Mouse (Mus musculus): Measurements from ENCODE around the gene Hist1h2ab.
"Not testable (repeated sequence)": the region's sequence is repeated elsewhere in the genome, so short reads cannot be mapped to it uniquely, and the experiment has no call there.

Hist1h2ab gene

DNA sequence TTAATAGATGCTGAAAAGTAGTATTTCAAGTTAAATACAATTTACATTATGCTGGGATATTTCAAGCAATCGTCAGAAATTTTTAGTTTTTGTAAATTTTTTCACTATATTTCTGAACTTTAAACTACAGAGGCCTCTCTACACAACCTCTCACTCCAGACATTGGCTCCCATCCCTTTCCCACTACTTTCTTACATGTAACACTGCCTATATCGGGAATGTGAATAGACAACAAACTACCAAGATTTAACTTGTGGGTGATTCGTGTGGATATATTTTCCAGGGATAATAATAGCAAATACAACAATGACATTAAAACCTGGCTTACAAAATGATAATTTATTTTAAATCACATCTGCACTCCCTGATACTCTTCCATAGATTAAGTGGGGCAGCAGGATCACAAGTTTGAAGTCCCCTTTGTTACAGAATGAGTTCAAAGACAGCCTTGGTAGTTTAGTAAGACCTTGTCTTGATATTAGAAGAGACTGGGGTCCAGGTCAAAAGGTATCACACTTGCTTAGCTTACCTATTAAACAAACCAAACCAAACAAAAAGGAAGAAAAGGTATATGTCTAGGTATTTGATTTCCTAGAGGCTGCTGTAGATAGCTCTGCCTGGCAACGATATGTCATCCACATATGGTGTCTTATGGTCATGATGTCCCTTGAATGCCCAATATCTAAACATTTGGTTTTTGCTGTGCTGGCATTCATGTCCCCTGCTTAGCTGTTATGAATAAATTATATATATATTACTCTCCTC, 2.6 kb downstream of the Hist1h2ab start:
- no peak for DNase-seq (ENCODE audit: low spot score in 2 of 2)

DNA sequence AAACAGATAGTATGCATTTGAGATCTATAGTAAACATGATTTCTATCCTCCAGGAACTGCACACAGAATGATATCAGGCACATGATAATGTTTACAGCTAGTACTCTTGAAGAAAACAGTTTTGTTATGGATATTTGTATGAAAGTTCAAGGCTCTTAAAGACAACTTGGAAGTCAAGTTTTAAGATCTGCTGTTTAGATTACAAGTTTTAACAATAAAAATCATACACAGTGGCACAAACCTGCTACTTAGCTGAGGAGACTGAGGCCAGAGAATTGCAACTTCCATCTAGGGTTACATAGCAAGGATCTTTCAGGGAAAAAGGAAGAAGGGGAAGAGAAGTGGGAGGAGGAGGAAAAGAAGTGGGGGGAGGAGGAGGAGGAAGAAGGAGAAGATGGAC, 4.1 kb downstream of the Hist1h2ab start:
- no peak for DNase-seq (ENCODE audit: low spot score in 2 of 2)

DNA sequence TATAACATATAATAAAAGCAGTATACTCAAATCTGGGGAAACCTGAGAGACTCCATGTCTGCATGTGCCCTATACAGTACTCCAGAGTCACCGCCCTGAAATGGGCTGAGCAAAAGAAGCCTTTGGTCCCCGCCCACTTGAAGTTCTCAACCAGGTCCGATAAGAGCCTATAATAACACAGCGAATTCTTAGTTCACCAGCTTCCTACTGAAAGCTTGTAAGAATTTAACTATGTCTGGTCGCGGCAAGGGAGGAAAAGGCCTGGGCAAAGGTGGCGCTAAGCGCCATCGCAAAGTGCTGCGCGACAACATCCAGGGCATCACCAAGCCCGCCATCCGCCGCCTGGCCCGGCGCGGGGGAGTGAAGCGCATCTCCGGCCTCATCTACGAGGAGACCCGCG, 5.9 kb downstream of the Hist1h2ab start, which contains the start of gene Hist1h4b:
TSS of gene Hist1h4b (plus strand) at position 224 of the 400 bp plus-strand sequence.
- DNase-seq (ENCODE audit: low spot score in 2 of 2), result peak; percentile 65 to 87

DNA sequence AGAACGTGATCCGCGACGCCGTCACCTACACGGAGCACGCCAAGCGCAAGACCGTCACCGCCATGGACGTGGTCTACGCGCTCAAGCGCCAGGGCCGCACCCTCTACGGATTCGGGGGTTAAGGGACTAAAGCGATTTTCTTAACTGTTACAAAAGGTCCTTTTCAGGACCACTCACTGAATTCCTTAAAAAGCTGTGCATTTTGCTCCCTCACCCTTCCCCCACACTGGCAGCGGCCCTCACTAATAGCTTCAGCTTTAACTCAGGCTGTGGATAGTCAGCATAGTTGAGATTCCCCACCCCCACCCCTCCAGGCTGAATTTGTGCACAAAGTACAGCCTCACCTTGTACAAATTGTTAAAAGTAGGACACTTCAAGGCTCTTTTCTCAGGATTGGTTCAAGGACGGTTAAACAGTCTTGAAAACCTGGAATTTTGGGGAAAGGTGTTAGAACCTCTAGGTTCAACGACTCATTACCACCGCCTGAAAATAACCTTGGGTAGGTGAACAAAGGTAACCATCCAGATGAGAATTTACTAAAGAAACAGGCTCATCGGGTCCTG, 6.4 kb downstream of the Hist1h2ab start:
- DNase-seq (ENCODE audit: low spot score in 2 of 2), result no peak

DNA sequence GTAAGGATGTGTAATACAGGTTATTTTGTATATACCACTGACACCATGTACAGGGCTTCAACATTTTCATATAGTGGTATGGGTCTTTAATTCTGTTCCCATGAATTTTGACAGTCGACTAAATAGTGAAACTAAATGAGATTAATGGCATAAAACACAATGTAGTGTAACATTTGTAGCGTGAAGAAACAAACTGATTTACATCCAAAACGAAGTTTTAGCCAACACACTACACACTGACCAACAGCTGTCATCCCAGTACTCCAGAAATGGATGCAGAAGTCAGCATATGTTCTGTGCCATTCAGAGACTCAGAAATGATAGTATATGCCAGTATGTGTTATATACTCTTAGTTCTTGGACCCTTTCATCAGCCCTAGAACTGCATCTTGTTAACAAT, 7.0 kb downstream of the Hist1h2ab start:
- no peak for DNase-seq (ENCODE audit: low spot score in 2 of 2)

DNA sequence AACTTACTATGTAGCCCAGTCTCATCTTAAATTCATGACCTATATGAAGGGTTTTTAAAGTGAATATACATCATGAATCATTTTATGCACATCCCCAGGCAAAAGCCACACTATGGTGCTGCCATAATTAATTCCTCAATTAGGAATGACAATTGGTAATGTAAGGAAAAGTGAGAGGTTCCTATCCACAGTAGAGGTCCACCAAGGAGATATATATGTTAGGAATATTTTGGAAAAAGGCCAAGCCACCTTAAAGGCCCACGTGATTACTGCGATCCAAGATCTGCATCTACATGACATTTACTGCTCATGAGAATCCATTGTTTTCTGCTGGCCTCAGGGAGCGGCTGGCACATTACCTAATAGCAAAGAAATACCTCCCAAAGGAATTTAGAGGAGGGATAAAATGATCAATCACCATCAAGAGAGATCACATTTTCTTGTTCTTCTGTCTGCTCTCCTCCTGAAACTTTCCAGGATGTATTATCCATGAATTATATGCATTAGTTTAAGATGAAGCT, 8.4 kb downstream of the Hist1h2ab start:
- no peak for DNase-seq (ENCODE audit: low spot score in 2 of 2)

DNA sequence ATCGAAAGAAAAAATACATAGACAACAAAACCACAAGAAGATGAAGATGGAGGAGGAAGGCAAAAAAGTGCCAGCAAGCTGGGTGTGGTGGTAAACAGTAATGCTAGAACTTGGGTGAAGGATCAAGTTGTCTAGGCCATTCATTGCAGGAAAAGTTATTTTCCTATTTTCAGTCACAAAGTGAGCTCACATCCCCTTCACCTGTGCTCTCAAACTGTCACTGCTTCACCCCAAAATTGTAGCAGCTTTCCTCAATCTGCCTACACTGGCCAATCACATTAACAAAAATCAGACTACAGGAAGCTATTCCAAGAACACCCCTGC, 9.0 kb downstream of the Hist1h2ab start:
- no peak for DNase-seq (ENCODE audit: low spot score in 2 of 2)

DNA sequence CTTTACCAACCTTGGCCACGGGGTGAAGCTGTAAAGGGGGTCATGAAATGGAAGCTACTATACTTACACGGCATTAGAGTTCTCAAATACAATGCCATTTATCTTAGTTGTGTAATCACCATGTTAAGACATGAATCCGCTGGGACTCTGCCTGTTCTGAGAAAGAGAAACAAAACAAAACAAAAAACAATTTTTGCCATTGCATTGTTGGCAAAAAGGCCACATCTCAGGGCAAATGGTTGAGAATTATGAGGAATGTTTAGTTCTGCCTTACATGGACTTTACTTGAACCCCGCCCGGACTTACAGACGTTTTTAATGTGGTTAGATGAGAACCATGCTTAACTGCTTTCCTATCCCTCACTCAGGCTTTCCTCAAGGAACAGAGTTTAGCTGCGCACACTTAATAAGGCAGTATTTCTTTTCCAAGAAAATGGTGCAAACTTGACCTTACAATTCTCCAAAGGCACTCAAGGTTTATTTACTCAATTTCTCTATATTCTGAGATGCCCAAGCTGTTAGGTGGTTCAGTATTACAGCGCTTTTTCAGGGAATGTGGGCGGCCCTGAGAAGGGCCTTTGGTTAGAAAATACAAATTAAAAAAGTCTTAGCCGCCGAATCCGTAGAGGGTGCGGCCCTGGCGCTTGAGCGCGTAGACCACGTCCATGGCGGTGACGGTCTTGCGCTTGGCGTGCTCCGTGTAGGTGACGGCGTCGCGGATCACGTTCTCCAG, 9.5 kb downstream of the Hist1h2ab start:
- DNase-seq (ENCODE audit: low spot score in 2 of 2), result no peak

DNA sequence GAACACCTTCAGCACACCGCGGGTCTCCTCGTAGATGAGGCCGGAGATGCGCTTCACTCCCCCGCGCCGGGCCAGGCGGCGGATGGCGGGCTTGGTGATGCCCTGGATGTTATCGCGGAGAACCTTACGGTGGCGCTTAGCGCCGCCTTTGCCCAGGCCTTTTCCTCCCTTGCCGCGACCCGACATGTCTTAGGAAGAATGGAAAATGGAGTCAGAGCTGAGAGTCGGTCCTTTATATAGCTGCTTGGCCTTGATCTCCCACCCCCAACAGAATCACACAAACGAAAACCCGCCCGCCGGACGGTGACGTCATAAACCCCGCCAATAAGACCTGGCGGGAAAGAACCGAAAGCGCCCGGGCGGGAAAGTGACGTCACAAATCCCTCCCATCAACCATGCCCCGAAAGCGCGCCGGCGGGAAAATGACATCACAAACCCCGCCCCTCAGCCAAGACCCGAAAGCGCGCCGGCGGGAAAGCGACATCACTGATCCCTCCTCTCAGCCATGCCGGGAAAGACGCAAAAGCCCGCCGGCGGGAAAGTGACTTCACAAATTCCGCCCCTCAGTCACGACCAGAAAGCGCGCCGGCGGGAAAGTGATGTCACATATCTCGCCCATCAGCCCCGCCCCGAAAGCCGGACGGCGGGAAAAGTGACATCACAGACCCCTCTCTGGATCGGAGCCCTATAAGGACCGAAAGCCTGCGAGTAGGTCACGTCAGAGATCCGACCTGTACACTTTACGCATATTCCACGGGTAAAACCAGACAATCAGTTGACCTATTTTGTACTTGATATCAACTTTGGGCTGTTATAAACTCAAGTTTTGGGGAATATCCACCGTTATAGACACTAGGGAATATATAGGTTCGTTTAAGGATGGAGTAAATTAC, 10.3 kb downstream of the Hist1h2ab start, which contains the start of gene Hist1h4a:
TSS of gene Hist1h4a (minus strand) at position 259 of the 893 bp plus-strand sequence.
- DNase-seq (ENCODE audit: low spot score in 2 of 2), result peak; percentile 90 to 98

DNA sequence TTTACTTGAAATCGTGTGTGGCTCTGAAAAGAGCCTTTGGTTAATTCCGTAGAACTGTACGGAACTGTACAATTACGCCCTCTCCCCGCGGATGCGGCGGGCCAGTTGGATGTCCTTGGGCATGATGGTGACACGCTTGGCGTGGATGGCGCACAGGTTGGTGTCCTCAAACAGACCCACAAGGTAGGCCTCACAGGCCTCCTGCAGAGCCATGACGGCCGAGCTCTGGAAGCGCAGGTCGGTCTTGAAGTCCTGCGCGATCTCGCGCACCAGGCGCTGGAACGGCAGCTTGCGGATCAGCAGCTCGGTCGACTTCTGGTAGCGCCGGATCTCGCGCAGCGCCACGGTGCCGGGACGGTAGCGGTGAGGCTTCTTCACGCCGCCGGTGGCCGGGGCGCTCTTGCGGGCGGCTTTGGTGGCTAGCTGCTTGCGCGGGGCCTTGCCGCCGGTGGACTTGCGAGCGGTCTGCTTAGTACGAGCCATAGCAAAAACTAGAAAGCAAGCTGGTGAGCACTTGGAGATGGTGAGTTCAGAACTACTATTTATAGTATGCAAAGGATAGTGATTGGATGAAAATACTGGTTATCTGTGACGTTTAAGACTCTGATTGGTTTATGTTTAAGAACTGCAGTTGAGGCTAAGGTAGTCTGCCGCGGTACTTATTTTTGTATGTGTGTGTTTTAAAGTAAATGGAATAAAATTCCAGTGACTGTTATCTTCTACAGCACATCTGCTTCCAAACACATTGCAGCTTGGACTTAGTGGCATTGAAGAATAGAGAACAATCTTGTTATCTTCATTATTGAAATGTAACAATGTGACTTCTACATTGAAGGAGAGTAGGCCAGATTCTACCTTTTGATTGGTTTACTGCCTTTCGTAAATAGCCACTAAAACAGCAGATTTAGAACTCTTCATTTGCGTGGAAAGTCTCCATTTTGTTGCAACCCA, 11.2 kb downstream of the Hist1h2ab start, which contains the start of gene Hist1h3a:
TSS of gene Hist1h3a (minus strand) at position 516 of the 951 bp plus-strand sequence.
- peak; percentile 27 to 52 for DNase-seq (ENCODE audit: low spot score in 2 of 2)

DNA sequence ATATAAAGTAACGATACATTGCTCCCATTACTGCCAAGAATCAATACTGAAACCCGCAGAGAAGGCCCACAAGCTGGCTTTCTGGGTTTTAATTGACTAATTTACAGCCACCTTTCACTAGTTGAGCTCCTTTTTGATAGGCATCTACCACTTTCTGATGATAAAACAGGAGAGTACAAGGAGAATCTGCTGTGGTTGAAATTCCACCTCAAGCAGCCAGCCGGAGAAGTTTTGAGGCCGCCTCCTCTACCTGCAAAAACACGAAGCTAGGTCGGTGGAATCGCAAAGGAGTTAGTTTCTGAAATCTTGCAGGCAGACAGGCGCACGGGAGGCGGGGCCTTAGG, 12.3 kb downstream of the Hist1h2ab start:
- DNase-seq (ENCODE audit: low spot score in 2 of 2), result no peak

DNA sequence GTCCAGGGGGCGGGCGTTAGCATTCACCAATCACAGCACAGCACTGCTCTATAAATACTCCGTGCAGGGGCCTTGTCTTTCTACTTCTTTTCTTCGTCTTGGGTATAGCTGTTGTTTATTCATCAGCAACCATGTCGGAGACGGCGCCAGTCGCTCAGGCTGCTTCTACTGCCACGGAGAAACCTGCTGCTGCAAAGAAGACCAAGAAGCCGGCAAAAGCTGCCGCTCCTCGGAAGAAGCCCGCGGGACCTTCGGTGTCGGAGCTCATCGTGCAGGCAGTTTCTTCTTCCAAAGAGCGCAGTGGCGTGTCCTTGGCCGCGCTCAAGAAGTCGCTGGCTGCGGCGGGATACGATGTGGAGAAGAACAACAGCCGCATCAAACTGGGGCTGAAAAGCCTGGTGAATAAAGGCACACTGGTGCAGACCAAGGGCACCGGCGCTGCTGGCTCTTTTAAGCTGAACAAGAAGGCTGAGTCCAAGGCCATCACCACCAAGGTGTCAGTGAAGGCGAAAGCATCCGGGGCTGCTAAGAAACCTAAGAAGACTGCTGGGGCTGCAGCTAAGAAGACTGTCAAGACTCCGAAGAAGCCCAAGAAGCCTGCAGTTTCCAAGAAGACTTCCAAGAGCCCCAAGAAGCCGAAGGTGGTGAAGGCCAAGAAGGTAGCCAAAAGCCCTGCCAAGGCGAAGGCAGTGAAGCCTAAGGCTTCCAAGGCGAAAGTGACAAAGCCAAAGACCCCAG, 12.8 kb downstream of the Hist1h2ab start, which contains the start of gene Hist1h1a:
TSS of gene Hist1h1a (plus strand) at position 81 of the 738 bp plus-strand sequence.
- DNase-seq (ENCODE audit: low spot score in 2 of 2), result peak; percentile 68 to 73

DNA sequence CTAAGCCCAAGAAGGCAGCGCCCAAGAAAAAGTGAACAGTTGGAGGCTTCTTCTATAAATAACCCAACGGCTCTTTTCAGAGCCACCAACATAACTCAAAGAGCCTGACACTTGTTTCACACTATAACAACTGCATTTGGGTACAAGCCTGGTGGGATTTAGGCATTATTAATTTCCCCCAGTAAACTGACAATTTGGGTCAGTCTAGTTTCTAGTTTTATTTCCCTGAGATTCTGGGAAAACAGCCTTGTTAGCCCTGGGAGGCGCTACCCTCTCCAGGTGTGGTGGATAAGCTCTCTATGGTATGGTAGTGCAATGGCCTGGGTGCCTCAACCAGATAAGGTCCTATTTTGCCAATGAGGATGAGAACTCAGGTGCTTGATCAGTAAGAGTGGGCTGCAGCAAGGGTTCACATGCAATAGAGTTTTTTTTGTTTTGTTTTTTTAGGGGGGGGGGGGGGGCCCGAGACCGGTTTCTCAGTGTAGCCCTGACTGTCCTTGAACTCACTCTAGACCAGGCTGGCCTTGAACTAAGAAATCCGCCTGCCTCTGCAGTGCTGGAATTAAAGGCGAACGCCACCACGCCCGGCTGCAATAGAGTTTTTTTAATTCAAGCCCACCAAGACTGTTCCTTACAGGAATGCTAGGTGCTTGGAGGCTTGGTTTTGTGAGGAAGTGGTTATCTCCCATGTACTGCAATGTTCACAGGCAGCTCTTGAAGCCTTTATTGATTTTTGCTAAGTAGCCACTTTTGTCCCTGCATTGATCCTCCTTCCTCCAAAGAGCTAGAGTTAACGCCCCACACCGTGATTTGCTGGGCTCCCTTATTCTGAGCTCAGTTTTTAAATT, 13.6 kb downstream of the Hist1h2ab start:
- DNase-seq (ENCODE audit: low spot score in 2 of 2), result no peak

DNA sequence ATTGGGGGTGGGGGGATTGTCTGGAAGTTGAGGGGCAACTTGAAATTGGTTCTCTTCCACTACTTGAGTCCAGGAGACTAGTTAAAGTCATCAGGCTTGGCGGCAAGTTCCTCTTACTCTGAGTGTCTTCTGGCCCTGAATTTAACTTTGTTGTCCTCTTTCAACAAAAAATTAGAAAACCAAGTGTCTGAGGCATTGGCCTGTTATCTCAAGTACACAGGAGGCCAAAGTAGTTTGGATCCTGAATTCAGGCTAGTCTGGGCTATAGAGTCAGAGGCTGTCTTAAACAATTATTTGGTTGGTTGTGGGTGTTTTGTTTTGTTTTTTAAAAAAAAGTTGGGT, 14.2 kb downstream of the Hist1h2ab start:
- no peak for DNase-seq (ENCODE audit: low spot score in 2 of 2)

DNA sequence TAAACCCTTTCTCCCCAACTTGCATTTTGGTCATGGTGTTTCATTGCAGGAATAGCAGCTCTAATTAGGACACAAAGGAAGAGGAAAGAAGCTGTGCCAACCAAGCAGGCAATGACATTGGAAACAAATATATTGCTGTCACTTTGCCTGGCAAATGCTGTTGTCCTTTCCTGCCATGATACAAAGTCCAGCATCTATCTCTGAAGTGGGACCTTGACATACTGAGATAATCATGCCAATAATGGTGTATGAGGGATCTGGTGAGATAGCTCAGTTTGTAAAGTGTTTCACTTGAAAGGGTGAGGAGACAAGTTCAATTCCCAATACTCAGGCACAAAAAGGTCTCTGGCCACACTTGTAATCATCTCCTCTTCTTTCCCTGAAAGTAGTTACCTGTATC, 15.8 kb downstream of the Hist1h2ab start:
- no peak for DNase-seq (ENCODE audit: low spot score in 2 of 2)

DNA sequence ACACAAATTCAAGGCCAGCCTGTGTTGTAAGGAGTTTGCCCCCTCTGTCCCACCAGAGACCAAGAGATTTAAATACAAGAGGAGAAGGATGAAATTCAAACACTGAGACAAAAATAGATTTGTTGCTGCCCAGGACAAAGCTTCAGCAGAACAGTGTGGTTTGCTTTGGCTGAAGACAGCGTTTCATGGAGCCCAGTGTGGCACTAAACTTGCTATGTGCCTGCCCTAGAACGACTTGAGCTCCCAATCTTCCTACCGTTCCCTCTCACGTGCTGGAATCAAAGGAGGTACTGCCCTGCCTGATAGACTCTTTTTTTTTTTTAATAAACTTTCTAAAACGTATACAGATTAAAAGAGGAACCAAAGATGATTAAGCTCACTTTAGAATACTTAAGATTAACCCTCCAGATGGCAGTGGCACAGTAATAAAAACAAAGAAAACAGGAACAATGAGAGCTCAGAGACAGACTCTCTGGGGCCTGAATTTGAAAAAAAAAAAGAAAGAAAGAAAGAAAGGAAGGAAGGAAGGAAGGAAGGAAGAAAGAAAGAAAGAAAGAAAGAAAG, 18.0 kb downstream of the Hist1h2ab start:
- no peak for DNase-seq (ENCODE audit: low spot score in 2 of 2)

DNA sequence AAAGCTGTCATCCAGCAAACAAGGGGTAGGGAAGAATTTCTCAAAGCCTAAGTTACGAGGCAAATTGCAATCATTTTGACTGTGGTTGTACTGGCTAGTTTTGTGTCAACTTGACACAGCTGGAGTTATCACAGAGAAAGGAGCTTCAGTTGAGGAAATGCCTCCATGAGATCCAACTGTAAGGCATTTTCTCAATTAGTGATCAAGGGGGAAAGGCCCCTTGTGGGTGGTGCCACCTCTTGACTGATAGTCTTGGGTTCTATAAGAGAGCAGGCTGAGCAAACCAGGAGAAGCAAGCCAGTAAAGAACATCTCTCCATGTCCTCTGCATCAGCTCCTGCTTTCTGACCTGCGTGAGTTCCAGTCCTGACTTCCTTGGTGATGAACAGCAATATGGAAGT, 18.7 kb downstream of the Hist1h2ab start, which contains the start of gene Trim38:
TSS of gene Trim38 (plus strand) at position 301 of the 400 bp plus-strand sequence.
- DNase-seq (ENCODE audit: low spot score in 2 of 2), result not testable (repeated sequence)

DNA sequence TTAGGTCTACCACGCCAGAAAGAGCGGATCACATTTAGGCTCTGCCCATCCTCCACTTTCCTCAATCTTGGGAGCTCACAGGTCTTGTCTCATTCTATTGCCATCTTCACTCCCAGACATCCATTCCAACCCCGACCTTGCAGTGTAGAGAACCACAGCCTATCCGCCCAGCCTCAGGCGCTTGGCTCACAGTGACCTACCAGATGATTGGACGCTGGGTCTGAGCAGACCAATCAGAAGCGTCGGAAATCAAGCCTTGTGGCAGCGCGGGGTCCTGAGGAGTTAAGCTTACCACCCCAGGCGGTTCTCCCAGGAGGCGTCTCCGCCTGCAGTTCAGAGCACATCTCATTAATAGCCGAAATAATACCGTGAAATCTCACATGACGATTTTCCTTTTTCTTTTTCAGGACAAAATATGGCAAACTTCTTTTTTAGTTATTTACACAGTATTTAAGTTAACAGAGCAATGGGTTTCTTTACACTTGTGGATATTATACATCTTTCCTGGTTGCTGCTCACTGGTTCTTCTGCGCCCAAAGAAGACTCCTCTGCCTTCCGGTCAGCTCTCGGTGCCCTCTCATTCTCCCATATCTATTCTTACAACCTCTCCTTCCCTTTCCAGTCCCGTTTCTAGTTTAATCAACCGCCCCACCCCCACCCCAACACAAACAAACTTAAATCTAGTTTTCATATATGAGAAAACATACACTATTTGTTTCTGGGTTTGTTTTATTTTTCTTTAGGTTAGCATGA, 21.8 kb downstream of the Hist1h2ab start:
- no peak for DNase-seq (ENCODE audit: low spot score in 2 of 2)
